Mouse (Mus musculus) MEL (cell line): ENCODE measurements around the gene Suclg2. TPM values are rescaled to one million over a fixed set of nuclear protein-coding genes. Genes with fewer than 3 reads are reported as not detected.

Source experiments
- DNase-seq: peaks from one replicate; pipeline ENCODE4 v3.0.0; 2011; ENCODE audit warnings: low read depth, low spot score
- H3K27ac ChIP-seq: 2 replicates; pipeline ENCODE4 v1.5.1; 2012; ENCODE audit warnings: low read depth, mild to moderate bottlenecking, control low read depth, low read length, moderate library complexity; ENCODE audit not compliant: control insufficient read depth
- H3K27me3 ChIP-seq, 2 experiments: fragments of 150-350 bp in 1 of 2; sonication (generic) in 1 of 2; 2 replicates each; pipeline ENCODE4 v1.6.1; 2012; ENCODE audit warnings: low read length in 2 of 2, mild to moderate bottlenecking in 2 of 2, improper control_type of control experiment in 1 of 2, moderate library complexity in 1 of 2; ENCODE audit not compliant: insufficient read depth in 2 of 2, control insufficient read depth in 1 of 2
- H3K36me3 ChIP-seq, 2 experiments: 2 replicates each; pipeline ENCODE4 v1.6.1; 2012 to 2014; ENCODE audit warnings: low read length in 2 of 2, improper control_type of control experiment in 1 of 2, inconsistent platforms in 1 of 2, mild to moderate bottlenecking in 1 of 2; ENCODE audit not compliant: insufficient read depth in 2 of 2, control insufficient read depth in 1 of 2
- H3K4me1 ChIP-seq, 2 experiments: fragments of 150-350 bp in 1 of 2; sonication (generic) in 1 of 2; 2 replicates each; pipeline ENCODE4 v1.6.1; 2012; ENCODE audit warnings: low read length in 2 of 2, improper control_type of control experiment in 1 of 2, mild to moderate bottlenecking in 1 of 2; ENCODE audit not compliant: insufficient read depth in 2 of 2, control insufficient read depth in 1 of 2
- H3K4me3 ChIP-seq, 2 experiments: fragments of 150-350 bp in 1 of 2; sonication (generic) in 1 of 2; 2 replicates each; pipeline ENCODE4 v1.5.1; 2012; ENCODE audit warnings: low read depth in 2 of 2, low read length in 2 of 2, mild to moderate bottlenecking in 2 of 2, moderate library complexity in 2 of 2, control low read depth in 1 of 2, improper control_type of control experiment in 1 of 2; ENCODE audit not compliant: control insufficient read depth in 1 of 2, insufficient read depth in 1 of 2
- H3K79me2 ChIP-seq: 2 replicates; pipeline ENCODE4 v1.6.1; 2012; ENCODE audit warnings: mild to moderate bottlenecking, low read length, moderate library complexity; ENCODE audit not compliant: control insufficient read depth, poor library complexity, insufficient read depth
- H3K9ac ChIP-seq: 2 replicates; pipeline ENCODE4 v1.6.1; 2012; ENCODE audit warnings: low read depth, mild to moderate bottlenecking, control low read depth, low read length, moderate library complexity; ENCODE audit not compliant: control insufficient read depth, poor library complexity, severe bottlenecking
- H3K9me3 ChIP-seq: fragments of 150-350 bp; sonication (generic); replicated peaks from 2 replicates; pipeline ENCODE4 v1.6.1; 2012; ENCODE audit warnings: mild to moderate bottlenecking, low read length, improper control_type of control experiment, moderate library complexity; ENCODE audit not compliant: insufficient read depth
- BHLHE40 ChIP-seq: IDR thresholded peaks from 2 replicates; pipeline ENCODE4 v1.6.1; 2012; ENCODE audit warnings: low read depth, mild to moderate bottlenecking, inconsistent platforms, low read length, improper control_type of control experiment, borderline replicate concordance
- CHD2 ChIP-seq: IDR thresholded peaks from 2 replicates; pipeline ENCODE4 v1.6.1; 2011; ENCODE audit warnings: low read length, improper control_type of control experiment
- CTCF ChIP-seq, 3 experiments: IDR thresholded peaks in 2 of 3; conservative IDR thresholded peaks in 1 of 3; 2 replicates each; pipeline ENCODE4 v1.5.1; 2011 to 2012; ENCODE audit warnings: low read length in 3 of 3, low read depth in 2 of 3, mild to moderate bottlenecking in 2 of 3, improper control_type of control experiment in 1 of 3, inconsistent platforms in 1 of 3, mixed read lengths in 1 of 3, moderate library complexity in 1 of 3; ENCODE audit not compliant: control insufficient read depth in 1 of 3, insufficient read depth in 1 of 3, poor library complexity in 1 of 3, severe bottlenecking in 1 of 3
- ELF1 ChIP-seq: IDR thresholded peaks from 2 replicates; pipeline ENCODE4 v1.6.1; 2014; ENCODE audit warnings: low read depth, mild to moderate bottlenecking, inconsistent platforms, low read length, improper control_type of control experiment, moderate library complexity
- ETS1 ChIP-seq: IDR thresholded peaks from 2 replicates; pipeline ENCODE4 v1.6.1; 2012; ENCODE audit warnings: low read depth, mild to moderate bottlenecking, inconsistent platforms, low read length, improper control_type of control experiment, moderate library complexity
- GABPA ChIP-seq: IDR thresholded peaks from 2 replicates; pipeline ENCODE4 v1.6.1; 2012; ENCODE audit warnings: low read depth, mild to moderate bottlenecking, inconsistent platforms, low read length, improper control_type of control experiment, moderate library complexity
- GATA1 ChIP-seq: IDR thresholded peaks from 2 replicates; pipeline ENCODE4 v1.6.1; 2011; ENCODE audit warnings: low read depth, low read length, improper control_type of control experiment
- HCFC1 ChIP-seq: IDR thresholded peaks from 2 replicates; pipeline ENCODE4 v1.6.1; 2012; ENCODE audit warnings: low read depth, mild to moderate bottlenecking, inconsistent platforms, low read length, improper control_type of control experiment, moderate library complexity
- JUND ChIP-seq: IDR thresholded peaks from 2 replicates; pipeline ENCODE4 v1.6.1; 2011; ENCODE audit warnings: low read depth, mild to moderate bottlenecking, improper control_type of control experiment, low read length
- KAT2A ChIP-seq: conservative IDR thresholded peaks from 2 replicates; pipeline ENCODE4 v1.6.1; 2012; ENCODE audit warnings: low read depth, low read length, improper control_type of control experiment, inconsistent platforms
- MAFK ChIP-seq: IDR thresholded peaks from 2 replicates; pipeline ENCODE4 v1.6.1; 2011; ENCODE audit warnings: low read depth, mild to moderate bottlenecking, low read length, improper control_type of control experiment, borderline replicate concordance
- MAX ChIP-seq: IDR thresholded peaks from 2 replicates; pipeline ENCODE4 v1.6.1; 2011; ENCODE audit warnings: low read length, improper control_type of control experiment
- MEF2A ChIP-seq: IDR thresholded peaks from 2 replicates; pipeline ENCODE4 v1.6.1; 2014; ENCODE audit warnings: low read depth, mild to moderate bottlenecking, inconsistent platforms, low read length, improper control_type of control experiment; ENCODE audit not compliant: poor library complexity, insufficient replicate concordance, severe bottlenecking; ENCODE audit errors: extremely low read depth
- MYC ChIP-seq: IDR thresholded peaks from 2 replicates; pipeline ENCODE4 v1.6.1; 2011; ENCODE audit warnings: low read depth, mild to moderate bottlenecking, low read length, improper control_type of control experiment, moderate library complexity
- NELFE ChIP-seq: IDR thresholded peaks from 2 replicates; pipeline ENCODE4 v1.6.1; 2011; ENCODE audit warnings: low read depth, low read length, improper control_type of control experiment
- RAD21 ChIP-seq: IDR thresholded peaks from 2 replicates; pipeline ENCODE4 v1.6.1; 2011; ENCODE audit warnings: mild to moderate bottlenecking, low read depth, low read length, improper control_type of control experiment
- SMC3 ChIP-seq: IDR thresholded peaks from 2 replicates; pipeline ENCODE4 v1.6.1; 2011; ENCODE audit warnings: low read depth, low read length, improper control_type of control experiment
- TAL1 ChIP-seq: IDR thresholded peaks from 2 replicates; pipeline ENCODE4 v1.6.1; 2012; ENCODE audit warnings: mild to moderate bottlenecking, inconsistent platforms, low read length, moderate library complexity, mixed read lengths
- TBP ChIP-seq: IDR thresholded peaks from 2 replicates; pipeline ENCODE4 v1.8.0; 2011; ENCODE audit warnings: low read depth, low read length, improper control_type of control experiment
- TCF12 ChIP-seq: IDR thresholded peaks from 2 replicates; pipeline ENCODE4 v1.6.1; 2014; ENCODE audit warnings: low read depth, mild to moderate bottlenecking, inconsistent platforms, low read length, improper control_type of control experiment, moderate library complexity
- UBTF ChIP-seq: IDR thresholded peaks from 2 replicates; pipeline ENCODE4 v1.6.1; 2012; ENCODE audit warnings: low read depth, mild to moderate bottlenecking, inconsistent platforms, low read length, improper control_type of control experiment, moderate library complexity, borderline replicate concordance; ENCODE audit not compliant: insufficient read depth
- USF2 ChIP-seq, 2 experiments: IDR thresholded peaks; 2 replicates each; pipeline ENCODE4 v1.6.1; 2011 to 2012; ENCODE audit warnings: improper control_type of control experiment in 2 of 2, low read length in 2 of 2, borderline replicate concordance in 1 of 2, inconsistent platforms in 1 of 2, low read depth in 1 of 2, mild to moderate bottlenecking in 1 of 2; ENCODE audit not compliant: insufficient read depth in 1 of 2
- ZKSCAN1 ChIP-seq: IDR thresholded peaks from 2 replicates; pipeline ENCODE4 v1.6.1; 2012; ENCODE audit warnings: low read depth, mild to moderate bottlenecking, inconsistent platforms, low read length, improper control_type of control experiment, moderate library complexity
- ZMIZ1 ChIP-seq: IDR thresholded peaks from 2 replicates; pipeline ENCODE4 v1.6.1; 2012; ENCODE audit warnings: low read depth, mild to moderate bottlenecking, inconsistent platforms, low read length, improper control_type of control experiment, moderate library complexity
- polyA plus RNA-seq, 2 experiments: library from polyadenylated mRNA; stranded (reverse) in 1 of 2; unstranded in 1 of 2; fragments of >175 nt in 1 of 2; fragments of >200 nt in 1 of 2; gene quantifications; 2 replicates each; pipeline versions ENCODE4 v1.2.1 to v1.2.4; 2012; ENCODE audit warnings: low replicate concordance in 2 of 2, low read depth in 1 of 2; ENCODE audit not compliant: insufficient read length in 2 of 2, insufficient read depth in 1 of 2, missing spikeins in 1 of 2
- total RNA-seq: library from RNA; depleted of rRNA; stranded (reverse); fragments of 300-350 nt; gene quantifications from 2 replicates; pipeline ENCODE4 v1.2.3, GENCODE M21; 2012

The Suclg2 gene
- total and polyA plus RNA-seq, 3 experiments = 40.0 to 46.5 TPM; not detected in 1

- DNase-seq = no peak
- Histone ChIP-seq H3K27ac (no peak overlapping the region), H3K79me2 (no peaks in the 10 kb centered on the region; the same call in 1 of the 2 replicates), H3K27me3 (no peaks in the 10 kb centered on the region), H3K4me1 (peaks cover 2 to 4% of the 10 kb centered on the region in 2 experiments; a peak in 3 of 4 replicates), H3K9ac (no peak overlapping the region), H3K36me3 (peaks cover 0 to 2% of the 10 kb centered on the region in 2 experiments; a peak in 3 of 4 replicates), H3K4me3 (no peak overlapping the region), H3K9me3 (no peaks in the 10 kb centered on the region)
- TF ChIP-seq ETS1 (no peak), ZKSCAN1 (no peak), ELF1 (no peak), TBP (no peak), GATA1 (no peak), CHD2 (no peak), MAFK (no peak), MEF2A (no peak), MYC (no peak), NELFE (no peak), BHLHE40 (no peak)
Measured at GRCm38 (mm10) chr6:95612412-95613022, 106.1 kb downstream of the Suclg2 start.

- no peak for DNase-seq
- Histone ChIP-seq H3K79me2 (no peaks in the 10 kb centered on the region; the same call in 1 of the 2 replicates), H3K27me3 (no peaks in the 10 kb centered on the region), H3K36me3 (peaks cover 2 to 5% of the 10 kb centered on the region in 2 experiments; a peak in 3 of 4 replicates), H3K27ac (no peak overlapping the region), H3K4me3 (no peak overlapping the region), H3K9ac (no peak overlapping the region), H3K9me3 (no peaks in the 10 kb centered on the region), H3K4me1 (peaks cover 2 to 5% of the 10 kb centered on the region in 2 experiments; a peak in 3 of 4 replicates)
- TF ChIP-seq CTCF (IDR thresholded peaks at IDR 0.05 in 2 of 3, conservative IDR thresholded peaks at IDR 0.05 in 1 of 3; ENCODE audit: control insufficient read depth in 1 of 3, insufficient read depth in 1 of 3, low read depth in 2 of 3, low read length in 3 of 3, poor library complexity in 1 of 3, severe bottlenecking in 1 of 3) (no peak), KAT2A (no peak)
Measured at GRCm38 (mm10) chr6:95611059-95611458, 107.5 kb downstream of the Suclg2 start.

- Histone ChIP-seq H3K27me3 (no peaks in the 10 kb centered on the region), H3K4me3 (no peak overlapping the region), H3K9me3 (no peaks in the 10 kb centered on the region), H3K9ac (no peak overlapping the region), H3K36me3 (peaks cover 2 to 5% of the 10 kb centered on the region in 2 experiments; a peak in 3 of 4 replicates), H3K27ac (no peak overlapping the region), H3K4me1 (peaks cover 2 to 5% of the 10 kb centered on the region in 2 experiments; a peak in 3 of 4 replicates), H3K79me2 (no peaks in the 10 kb centered on the region)
- no peak for DNase-seq
- TF ChIP-seq ZMIZ1 = no peak
- no peak for TF ChIP-seq UBTF
- no peak for TF ChIP-seq TAL1
- TF ChIP-seq TCF12 = no peak
- no peak for TF ChIP-seq MYC
- no peak for TF ChIP-seq MAFK
- TF ChIP-seq GABPA = no peak
- no peak for TF ChIP-seq MEF2A
- no peak for TF ChIP-seq HCFC1
- no peak for TF ChIP-seq RAD21
- no peak for TF ChIP-seq MAX
- TF ChIP-seq CTCF (IDR thresholded peaks at IDR 0.05 in 2 of 3, conservative IDR thresholded peaks at IDR 0.05 in 1 of 3; ENCODE audit: control insufficient read depth in 1 of 3, insufficient read depth in 1 of 3, low read depth in 2 of 3, low read length in 3 of 3, poor library complexity in 1 of 3, severe bottlenecking in 1 of 3) = no peak
- no peak for TF ChIP-seq SMC3
- no peak for TF ChIP-seq JUND
- no peak for TF ChIP-seq USF2 (IDR thresholded peaks at IDR 0.05; ENCODE audit: borderline replicate concordance in 1 of 2, insufficient read depth in 1 of 2, low read depth in 1 of 2, low read length in 2 of 2)
Measured at GRCm38 (mm10) chr6:95608123-95608522, 110.5 kb downstream of the Suclg2 start.
